Mouse (Mus musculus) embryonic facial prominence, embryonic 15.5 days (tissue): ENCODE measurements at regions not wholly inside any gene's neighbourhood (a gene's known extent, or its start where the extent isn't known, plus 50 kb on each side); places are given as distances from the start of the nearest gene placed in this dataset.

Experiments used
- ATAC-seq: fragments of 200-750 bp; cut with Nextera tagmentation; 2 replicates; pipeline ENCODE4 v1.8.0; 2017; ENCODE audit warnings: low read depth, moderate TSS enrichment; ENCODE audit not compliant: insufficient number of reproducible peaks, low FRiP score, low TSS enrichment
- H3K27ac ChIP-seq: fragments of 300-500 bp; sonication (generic); replicated peaks from 2 replicates; pipeline ENCODE4 v1.5.1; 2015; ENCODE audit warnings: mild to moderate bottlenecking, inconsistent platforms
- H3K27me3 ChIP-seq: fragments of 300-500 bp; sonication (generic); 2 replicates; pipeline ENCODE4 v1.6.1; 2015; ENCODE audit warnings: inconsistent platforms
- H3K36me3 ChIP-seq: fragments of 300-500 bp; sonication (generic); 2 replicates; pipeline ENCODE4 v1.6.1; 2015; ENCODE audit warnings: mild to moderate bottlenecking, inconsistent platforms
- H3K4me1 ChIP-seq: fragments of 300-500 bp; sonication (generic); 2 replicates; pipeline ENCODE4 v1.6.1; 2015; ENCODE audit warnings: inconsistent platforms
- H3K4me2 ChIP-seq: fragments of 300-500 bp; sonication (generic); replicated peaks from 2 replicates; pipeline ENCODE4 v1.6.1; 2015; ENCODE audit warnings: mild to moderate bottlenecking, inconsistent platforms
- H3K4me3 ChIP-seq: fragments of 300-500 bp; sonication (generic); replicated peaks from 2 replicates; pipeline ENCODE4 v1.5.1; 2015; ENCODE audit warnings: mild to moderate bottlenecking, inconsistent platforms
- H3K9ac ChIP-seq: fragments of 300-500 bp; sonication (generic); 2 replicates; pipeline ENCODE4 v1.6.1; 2015; ENCODE audit warnings: inconsistent platforms
- H3K9me3 ChIP-seq: fragments of 300-500 bp; sonication (generic); replicated peaks from 2 replicates; pipeline ENCODE4 v1.6.1; 2016; ENCODE audit warnings: inconsistent platforms
- WGBS: fragments of 180-500 bp; shearing (Covaris S2); methylation state at CpG from one replicate; pipeline ENCODE4 v1.1.7; 2015; 5-methylcytosine and 5-hydroxymethylcytosine counted together

- no peaks in the 10 kb centered on the region for H3K4me1 ChIP-seq
- no peaks in the 10 kb centered on the region for H3K9me3 ChIP-seq
- H3K4me2 ChIP-seq: no peak overlapping the region
- ATAC-seq: no peak
- H3K27ac ChIP-seq: no peak overlapping the region
- H3K36me3 ChIP-seq: no peaks in the 10 kb centered on the region
- 0 out of 2 replicates have a peak, but pooled peaks cover 3% of the 10 kb centered on the region for H3K27me3 ChIP-seq
- no peak overlapping the region for H3K4me3 ChIP-seq
- no peak overlapping the region for H3K9ac ChIP-seq
These were observed 113.2 kb upstream of the Thy1 start for GRCm38 (mm10) chr9:43930037-43930404.

DNA sequence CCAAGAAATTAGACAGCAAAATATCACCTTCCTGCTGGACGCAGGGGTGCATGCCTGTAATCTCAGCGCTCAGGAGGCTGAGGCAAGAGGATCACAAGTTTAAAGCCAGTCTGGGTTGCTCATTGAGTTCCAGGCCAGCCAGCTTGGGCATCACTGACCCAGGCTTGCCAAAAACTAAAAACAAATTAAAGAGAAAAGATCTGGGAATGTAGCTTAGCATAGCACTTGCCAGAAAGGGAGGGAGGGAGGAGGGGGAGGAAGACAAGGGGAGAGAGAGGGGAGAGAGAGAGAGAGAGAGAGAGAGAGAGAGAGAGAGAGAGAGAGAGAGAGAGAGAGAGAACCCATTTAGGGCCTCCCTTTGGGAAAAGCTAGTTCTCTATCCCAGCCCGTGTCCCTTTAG lies 112.7 kb upstream of the Thy1 start:
- H3K9ac ChIP-seq: no peak overlapping the region
- no peaks in the 10 kb centered on the region for H3K9me3 ChIP-seq
- no peak for ATAC-seq
- H3K36me3 ChIP-seq: no peaks in the 10 kb centered on the region
- 70% methylated on average over 3 of the region's 3 CpGs for WGBS
- no peak overlapping the region for H3K4me2 ChIP-seq
- no peaks in the 10 kb centered on the region for H3K4me1 ChIP-seq
- H3K27me3 ChIP-seq: 0 out of 2 replicates have a peak, but pooled peaks cover 3% of the 10 kb centered on the region
- no peak overlapping the region for H3K4me3 ChIP-seq
- no peak overlapping the region for H3K27ac ChIP-seq

DNA sequence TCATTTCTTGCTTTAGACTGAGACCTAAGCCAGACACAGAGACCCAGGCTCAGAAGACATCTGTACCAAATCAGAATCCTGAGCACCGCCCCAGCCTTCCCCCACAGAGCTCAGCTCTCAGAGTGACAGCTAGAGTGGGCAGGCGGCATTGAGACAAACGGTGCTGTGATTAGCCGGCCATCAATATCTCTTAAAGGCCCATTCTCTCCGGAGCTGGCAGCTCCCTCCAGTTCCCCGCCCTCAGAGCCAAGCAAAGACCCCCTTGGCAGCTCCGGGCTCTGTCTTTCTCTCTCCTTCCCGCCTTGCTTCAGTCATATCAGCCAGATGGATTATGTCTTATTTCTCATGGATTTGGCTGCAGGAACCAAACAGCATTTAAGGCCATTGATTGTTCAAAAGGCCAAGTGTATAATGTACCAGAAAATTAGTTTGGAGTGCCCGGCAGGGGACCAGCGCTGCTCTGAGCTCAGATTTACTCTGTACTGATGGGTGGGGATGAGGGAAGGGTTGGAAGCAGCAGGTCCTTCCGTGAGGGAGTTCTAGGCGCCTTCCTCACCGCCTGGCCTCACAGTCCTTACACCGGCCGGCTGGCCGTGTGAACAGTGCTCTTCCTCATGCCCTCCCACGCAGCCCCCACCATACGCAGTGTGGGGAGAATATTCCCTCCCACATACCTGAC lies 109.0 kb upstream of the Thy1 start:
- WGBS: 28% methylated on average over 18 of the region's 18 CpGs
- Histone ChIP-seq H3K4me2 (no peak overlapping the region), H3K36me3 (no peaks in the 10 kb centered on the region), H3K9ac (no peak overlapping the region), H3K27ac (no peak overlapping the region), H3K9me3 (no peaks in the 10 kb centered on the region), H3K4me1 (no peaks in the 10 kb centered on the region), H3K4me3 (no peak overlapping the region), H3K27me3 (0 out of 2 replicates have a peak, but pooled peaks cover 3% of the 10 kb centered on the region)
- ATAC-seq: peak; percentile 39; the same call in 1 of the 2 replicates

DNA sequence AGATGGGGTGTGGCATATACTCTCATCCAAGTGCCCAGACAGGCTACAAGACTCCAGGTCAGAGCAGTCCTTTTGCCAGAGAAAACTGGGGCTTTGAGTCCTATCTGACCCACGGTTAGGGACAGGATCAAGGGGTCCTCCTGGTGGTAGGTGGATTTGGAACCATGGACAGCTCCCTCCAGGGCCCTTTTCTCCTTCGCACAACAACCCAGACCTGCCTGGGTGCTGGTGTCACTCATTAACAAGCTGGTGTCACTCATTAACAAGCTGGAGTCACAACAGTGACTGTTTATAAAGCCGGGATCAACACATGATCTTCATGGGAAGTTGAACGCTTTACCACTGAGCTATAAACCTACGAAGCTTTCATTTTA lies 108.5 kb upstream of the Thy1 start:
- 21% methylated on average over 5 of the region's 5 CpGs for WGBS
- Histone ChIP-seq H3K9me3 (no peaks in the 10 kb centered on the region), H3K4me3 (no peak overlapping the region), H3K27me3 (0 out of 2 replicates have a peak, but pooled peaks cover 3% of the 10 kb centered on the region), H3K36me3 (no peaks in the 10 kb centered on the region), H3K4me1 (no peaks in the 10 kb centered on the region), H3K4me2 (no peak overlapping the region), H3K9ac (no peak overlapping the region), H3K27ac (no peak overlapping the region)
- no peak for ATAC-seq

DNA sequence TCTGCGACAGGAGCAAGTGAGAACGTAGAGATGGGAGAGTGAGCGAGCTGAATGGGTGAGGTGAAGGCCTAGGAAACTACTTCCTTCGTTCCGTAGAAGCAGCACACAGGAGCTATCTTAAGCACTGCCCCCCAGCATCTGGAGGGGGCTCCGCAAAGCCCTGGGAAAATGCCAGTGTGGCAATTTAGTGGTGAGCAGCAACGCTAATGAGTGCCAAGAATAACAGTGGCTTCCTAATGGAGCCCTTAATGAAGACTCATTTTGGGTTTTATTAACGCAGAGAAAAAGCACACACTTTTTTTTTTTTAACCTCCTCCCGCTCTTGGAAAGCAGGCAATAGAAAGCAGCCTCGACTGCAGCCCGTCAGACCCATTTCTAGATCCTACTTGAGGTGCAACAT lies 103.8 kb upstream of the Thy1 start:
- 67% methylated on average over 11 of the region's 11 CpGs for WGBS
- H3K4me1 ChIP-seq: 0 out of 2 replicates have a peak, but pooled peaks cover 3% of the 10 kb centered on the region
- H3K4me2 ChIP-seq: no peak overlapping the region
- no peaks in the 10 kb centered on the region for H3K9me3 ChIP-seq
- no peak overlapping the region for H3K9ac ChIP-seq
- ATAC-seq: no peak
- 0 out of 2 replicates have a peak, but pooled peaks cover 7% of the 10 kb centered on the region for H3K27me3 ChIP-seq
- no peaks in the 10 kb centered on the region for H3K36me3 ChIP-seq
- H3K27ac ChIP-seq: no peak overlapping the region
- no peak overlapping the region for H3K4me3 ChIP-seq

DNA sequence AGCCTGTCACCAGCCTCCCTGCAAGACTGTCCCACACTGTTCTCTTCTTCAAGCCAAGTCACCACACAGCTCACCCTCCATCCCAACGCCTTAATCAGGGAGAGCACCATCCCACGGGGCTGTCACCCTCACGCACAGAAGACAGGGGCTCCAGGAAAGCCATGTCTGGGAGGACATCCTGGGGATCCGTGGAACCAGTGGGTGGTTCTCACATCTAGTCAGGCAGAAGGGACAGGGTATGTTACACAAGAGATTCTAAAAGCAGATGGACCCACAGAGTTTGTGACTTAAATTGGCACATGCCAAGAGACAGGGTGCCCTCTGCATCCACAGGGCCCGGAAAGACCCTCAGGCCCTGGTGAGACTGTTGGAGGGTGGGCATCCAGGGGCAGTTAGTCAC lies 101.0 kb upstream of the Thy1 start:
- 76% methylated on average over 5 of the region's 5 CpGs for WGBS

GRCm38 (mm10) chr9:43943522-43943921 lies 99.7 kb upstream of the Thy1 start:
- no peak overlapping the region for H3K9ac ChIP-seq
- no peak overlapping the region for H3K4me2 ChIP-seq
- no peak overlapping the region for H3K4me3 ChIP-seq
- 26% methylated on average over 6 of the region's 6 CpGs for WGBS
- H3K9me3 ChIP-seq: no peaks in the 10 kb centered on the region
- no peak for ATAC-seq
- no peak overlapping the region for H3K27ac ChIP-seq
- H3K4me1 ChIP-seq: 0 out of 2 replicates have a peak, but pooled peaks cover 8% of the 10 kb centered on the region
- H3K36me3 ChIP-seq: no peaks in the 10 kb centered on the region
- H3K27me3 ChIP-seq: 0 out of 2 replicates have a peak, but pooled peaks cover 4% of the 10 kb centered on the region

More for the DNA sequence above, 101.0 kb upstream of the Thy1 start:
- Histone ChIP-seq H3K36me3 (no peaks in the 10 kb centered on the region), H3K9ac (no peak overlapping the region), H3K4me3 (no peak overlapping the region), H3K4me2 (no peak overlapping the region), H3K27me3 (0 out of 2 replicates have a peak, but pooled peaks cover 4% of the 10 kb centered on the region), H3K9me3 (no peaks in the 10 kb centered on the region), H3K4me1 (0 out of 2 replicates have a peak, but pooled peaks cover 8% of the 10 kb centered on the region), H3K27ac (no peak overlapping the region)
- ATAC-seq: no peak

GRCm38 (mm10) chr9:43944816-43945741 lies 98.1 kb upstream of the Thy1 start:
- Histone ChIP-seq H3K36me3 (no peaks in the 10 kb centered on the region), H3K9me3 (no peaks in the 10 kb centered on the region), H3K4me1 (0 out of 2 replicates have a peak, but pooled peaks cover 8% of the 10 kb centered on the region), H3K27ac (no peak overlapping the region), H3K27me3 (0 out of 2 replicates have a peak, but pooled peaks cover 4% of the 10 kb centered on the region), H3K4me2 (no peak overlapping the region), H3K4me3 (no peak overlapping the region), H3K9ac (no peak overlapping the region)
- ATAC-seq: no peak
- WGBS: 72% methylated on average over 13 of the region's 13 CpGs

DNA sequence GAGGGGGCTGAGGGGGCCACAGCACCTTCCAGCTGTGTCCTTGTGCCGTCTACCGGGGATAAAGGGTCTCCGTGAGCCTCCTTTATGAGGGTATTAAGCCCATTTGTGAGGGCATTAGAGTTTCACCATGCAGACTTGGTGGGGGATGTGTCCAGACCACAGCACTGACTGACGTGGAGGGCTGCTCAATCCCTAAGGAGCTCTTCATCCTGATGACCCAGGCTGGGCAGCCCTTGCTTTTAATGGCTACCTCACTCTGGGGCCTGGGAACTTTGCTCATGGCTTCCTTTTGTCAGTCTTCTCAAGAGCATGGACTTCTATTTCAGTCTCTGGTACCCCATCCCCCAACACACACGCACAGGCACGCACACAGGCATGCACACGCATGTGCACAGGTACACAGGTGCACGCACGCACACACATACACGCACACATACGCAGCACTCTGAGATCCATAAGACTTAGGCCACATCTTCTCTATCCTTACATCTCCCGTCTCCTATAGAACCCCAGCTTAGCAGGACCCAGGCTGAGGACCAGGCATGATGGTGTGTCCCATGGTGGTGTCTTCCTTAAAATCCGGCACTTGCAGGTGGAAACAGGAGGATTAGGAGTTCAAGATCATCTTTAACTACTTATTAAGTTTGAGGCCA lies 97.1 kb upstream of the Thy1 start:
- Histone ChIP-seq H3K4me2 (no peak overlapping the region), H3K27ac (no peak overlapping the region), H3K9me3 (no peaks in the 10 kb centered on the region), H3K9ac (no peak overlapping the region), H3K4me3 (no peak overlapping the region), H3K36me3 (no peaks in the 10 kb centered on the region), H3K27me3 (0 out of 2 replicates have a peak, but pooled peaks cover 4% of the 10 kb centered on the region), H3K4me1 (0 out of 2 replicates have a peak, but pooled peaks cover 8% of the 10 kb centered on the region)
- 89% methylated on average over 13 of the region's 13 CpGs for WGBS
- ATAC-seq: no peak

DNA sequence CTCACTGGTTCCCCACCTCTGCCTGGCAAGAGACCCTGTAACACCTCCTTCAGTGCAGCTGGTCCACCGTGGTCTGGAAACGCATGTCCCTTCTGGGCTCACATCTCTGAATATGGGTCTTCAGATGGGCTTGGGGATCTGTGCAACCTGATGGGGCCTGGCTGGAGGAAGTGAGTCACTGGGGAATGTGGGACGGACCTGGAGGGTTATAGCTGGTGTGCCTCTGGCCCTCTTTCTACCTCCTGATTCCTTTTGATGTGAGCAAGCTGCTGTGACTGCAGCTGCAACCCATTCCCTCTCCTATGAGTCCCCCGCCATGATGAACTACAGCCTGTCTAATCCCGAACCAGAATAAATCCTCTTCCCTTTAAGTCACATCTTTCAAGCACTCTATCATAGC lies 96.1 kb upstream of the Thy1 start:
- Histone ChIP-seq H3K4me3 (no peak overlapping the region), H3K9me3 (no peaks in the 10 kb centered on the region), H3K4me2 (no peak overlapping the region), H3K27me3 (0 out of 2 replicates have a peak, but pooled peaks cover 4% of the 10 kb centered on the region), H3K36me3 (no peaks in the 10 kb centered on the region), H3K4me1 (0 out of 2 replicates have a peak, but pooled peaks cover 8% of the 10 kb centered on the region), H3K27ac (no peak overlapping the region), H3K9ac (no peak overlapping the region)
- ATAC-seq: no peak
- WGBS: 36% methylated on average over 5 of the region's 5 CpGs
